Comparison of ENCODE assay signal across 35 mouse cellular contexts in genomic region chr11:113080311-113080710, GRCm38 (mm10).
"Had no signal": no experiment of that assay in that cellular context is flagged by ENCODE, and none has a peak within 500 bp of the region (broad histone marks: within the 10 kb centered on the region; RNA-seq: fewer than 3 reads in every experiment).

No protein-coding gene starts in this region.

- H3K9ac ChIP-seq: heart, embryonic 12.5 days; heart, embryonic 13.5 days; heart, embryonic 15.5 days; hindbrain, embryonic 12.5 days; hindbrain, embryonic 13.5 days; hindbrain, embryonic 14.5 days; hindbrain, embryonic 15.5 days; intestine, embryonic 15.5 days; kidney, embryonic 15.5 days had no signal

- H3K9me3 ChIP-seq: heart, embryonic 15.5 days; hindbrain, embryonic 12.5 days; hindbrain, embryonic 13.5 days; hindbrain, embryonic 15.5 days; intestine, embryonic 15.5 days; kidney, embryonic 15.5 days had no signal

- H3K4me3 ChIP-seq: heart, embryonic 10.5 days; heart, embryonic 12.5 days; heart, embryonic 13.5 days; heart, embryonic 15.5 days; hindbrain, embryonic 10.5 days; hindbrain, embryonic 12.5 days; hindbrain, embryonic 13.5 days; hindbrain, embryonic 15.5 days; intestine, embryonic 15.5 days; kidney, embryonic 15.5 days; layer of hippocampus, adult 2 months; left cerebral cortex, adult 2 months had no signal

- DNase-seq: heart, postnatal 10 days; heart, postnatal 14 days; heart, postnatal 36 days; kidney, adult 11 months; kidney, adult 18-20 months; kidney, adult 2 months; kidney, adult 8-10 months; kidney, adult 9 months; kidney, postnatal 10 days; kidney, postnatal 14 days; kidney, postnatal 25 days; kidney, postnatal 36 days; kidney, postnatal 4 days; layer of hippocampus, adult 9-11 months; layer of hippocampus, postnatal 36 days had no signal

- H3K4me2 ChIP-seq: heart, embryonic 11.5 days; heart, embryonic 12.5 days; heart, embryonic 13.5 days; heart, embryonic 15.5 days; hindbrain, embryonic 12.5 days; hindbrain, embryonic 13.5 days; hindbrain, embryonic 14.5 days; hindbrain, embryonic 15.5 days; intestine, embryonic 15.5 days; kidney, embryonic 15.5 days had no signal

- H3K27ac ChIP-seq: heart, embryonic 10.5 days; heart, embryonic 13.5 days; heart, embryonic 15.5 days; hindbrain, embryonic 10.5 days; hindbrain, embryonic 12.5 days; hindbrain, embryonic 13.5 days; hindbrain, embryonic 14.5 days; hindbrain, embryonic 15.5 days; hindbrain, postnatal 0 days; intestine, embryonic 15.5 days; kidney, embryonic 15.5 days; kidney, postnatal 0 days; layer of hippocampus, adult 2 months; left cerebral cortex, adult 2 months had no signal

- H3K27me3 ChIP-seq: heart, embryonic 12.5 days; heart, embryonic 13.5 days; heart, embryonic 15.5 days; hindbrain, embryonic 12.5 days; hindbrain, embryonic 13.5 days; hindbrain, embryonic 15.5 days; intestine, embryonic 15.5 days; kidney, embryonic 15.5 days had no signal

- H3K36me3 ChIP-seq: heart, embryonic 10.5 days; heart, embryonic 12.5 days; heart, embryonic 13.5 days; heart, embryonic 15.5 days; hindbrain, embryonic 12.5 days; hindbrain, embryonic 13.5 days; hindbrain, embryonic 15.5 days; intestine, embryonic 15.5 days; kidney, embryonic 15.5 days had no signal

- H3K4me1 ChIP-seq: heart, embryonic 10.5 days; heart, embryonic 12.5 days; heart, embryonic 15.5 days; hindbrain, embryonic 15.5 days had no signal

- ATAC-seq: hindbrain, embryonic 16.5 days; hindbrain, postnatal 0 days; inflammation-experienced regulatory T-cells, adult 6 months; intestine, embryonic 15.5 days; intestine, embryonic 16.5 days; intestine, postnatal 0 days had no signal
